Mouse (Mus musculus): ENCODE results near the gene Fank1.

Gene Fank1

DNA sequence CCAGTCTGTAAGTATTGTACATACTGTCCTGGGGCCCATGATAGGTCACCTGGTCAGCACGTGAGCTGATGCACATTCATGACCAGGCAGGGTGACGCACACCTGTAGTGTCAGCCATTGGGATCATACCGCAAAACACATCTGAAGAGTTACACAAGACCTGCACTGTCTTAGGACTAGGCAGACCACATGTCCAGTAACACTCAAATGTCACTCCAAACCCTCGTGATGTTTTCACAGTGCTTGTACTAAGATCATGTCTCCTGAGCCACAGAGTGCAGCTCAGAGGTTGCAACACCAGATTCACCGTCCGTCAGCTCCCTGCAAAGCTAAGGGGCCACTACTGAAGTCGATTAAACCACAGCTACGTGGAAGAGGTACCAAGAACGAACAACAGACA lies 114.6 kb downstream of the Fank1 start:
- no peak for DNase-seq (ENCODE audit: low spot score)

DNA sequence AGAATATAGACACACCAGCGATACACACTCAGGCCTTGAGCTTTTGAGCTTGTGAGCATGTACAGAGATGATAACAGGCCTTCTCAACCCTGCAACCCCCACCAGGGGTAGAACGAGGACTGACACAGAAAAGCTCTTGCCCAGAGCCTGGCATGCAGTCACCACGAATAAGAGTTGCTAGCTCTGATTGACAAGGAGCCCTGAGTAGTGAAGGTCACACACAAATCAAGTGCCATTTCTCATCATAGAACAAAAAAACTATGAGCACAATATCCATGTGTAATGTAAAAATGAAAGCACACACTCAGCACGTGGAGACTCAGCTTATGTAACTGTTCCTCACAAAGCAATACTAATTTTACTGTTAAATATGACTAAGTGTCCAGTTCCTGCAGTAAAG lies 115.1 kb downstream of the Fank1 start:
- no peak for DNase-seq (ENCODE audit: low spot score)

DNA sequence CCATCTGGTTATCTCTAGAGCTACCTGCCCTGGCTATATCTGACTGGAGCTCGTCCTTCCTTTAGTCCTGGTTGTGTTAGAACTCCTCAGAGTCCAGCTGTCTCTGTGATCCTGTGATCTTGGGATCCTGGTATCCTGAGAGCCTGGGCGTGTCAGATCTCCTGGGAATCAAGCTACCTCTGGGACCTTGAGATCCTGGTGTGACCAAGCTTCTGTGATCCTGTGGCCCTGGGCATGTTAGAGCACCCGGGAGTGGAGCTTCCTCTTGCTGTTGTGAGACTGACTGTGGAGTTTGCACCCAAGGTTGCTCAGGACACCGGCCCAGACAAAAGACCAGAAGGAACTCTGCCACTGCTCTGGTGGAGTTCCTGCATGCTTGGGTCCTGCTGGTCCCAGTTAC lies 122.7 kb downstream of the Fank1 start:
- no peak for DNase-seq (ENCODE audit: low spot score)

DNA sequence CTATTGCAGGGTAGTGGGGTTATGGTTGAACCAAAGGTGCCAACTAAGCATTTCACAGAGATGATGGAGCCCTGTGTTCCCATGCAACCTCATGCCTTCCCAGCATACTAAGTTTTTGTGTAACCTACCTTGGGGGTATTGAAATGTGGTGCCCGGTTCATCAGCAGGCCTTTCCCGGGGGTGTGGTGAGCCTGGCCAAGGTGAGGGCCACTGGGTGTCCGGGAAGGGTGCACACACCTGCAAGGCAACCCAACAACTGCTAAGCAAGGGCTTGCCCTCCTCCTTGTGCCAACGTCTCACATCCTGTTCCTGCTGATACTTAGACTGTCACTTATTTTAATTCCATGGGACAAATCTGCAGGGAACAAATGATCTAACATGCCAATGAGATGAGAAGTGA lies 132.3 kb downstream of the Fank1 start:
- no peak for DNase-seq (ENCODE audit: low spot score)

DNA sequence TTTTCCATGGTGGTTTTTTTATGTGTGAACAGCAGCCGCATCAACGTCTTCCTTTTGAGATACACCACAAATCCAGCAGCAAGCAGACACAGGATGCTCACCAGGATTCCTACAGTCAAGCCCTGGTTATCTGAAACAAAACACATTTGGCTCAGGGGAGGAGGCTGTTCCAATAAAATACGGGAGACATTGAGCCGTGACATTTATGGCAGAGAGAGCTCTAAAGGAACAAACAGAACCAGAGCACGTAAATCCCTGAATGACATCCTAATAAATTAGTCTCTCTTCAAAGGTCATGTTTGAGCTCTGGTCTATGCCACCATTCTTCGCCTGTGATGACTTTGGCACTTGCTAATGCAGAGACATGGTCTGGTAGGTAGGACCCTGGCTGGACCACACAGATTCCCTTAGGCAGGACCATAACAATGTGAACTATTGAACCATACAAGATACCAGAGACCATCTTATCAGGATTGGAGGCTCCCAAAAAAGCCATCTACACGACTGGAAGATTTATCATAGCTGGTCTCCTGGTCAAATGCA lies 133.2 kb downstream of the Fank1 start:
- DNase-seq (ENCODE audit: low spot score) = peak; percentile 48

DNA sequence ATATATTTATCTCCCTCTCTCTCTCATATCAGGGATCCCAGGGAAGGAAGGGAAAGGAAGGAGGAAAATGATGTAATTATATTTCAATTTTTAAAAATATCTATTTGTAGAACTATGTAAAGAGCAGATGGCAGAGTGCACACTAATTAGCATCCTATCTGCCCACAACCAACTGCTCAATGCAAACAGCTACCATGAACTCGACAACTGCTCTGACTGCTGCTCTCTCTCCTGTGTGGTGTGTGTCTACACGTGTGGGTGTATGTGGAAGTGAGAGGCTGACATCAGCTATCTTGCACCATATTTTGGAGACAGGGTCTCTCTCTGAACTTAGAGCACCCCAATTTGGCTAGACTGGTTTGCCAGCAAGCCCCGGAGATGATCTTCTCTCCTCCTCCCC lies 135.2 kb downstream of the Fank1 start:
- DNase-seq (ENCODE audit: low spot score) = no peak

DNA sequence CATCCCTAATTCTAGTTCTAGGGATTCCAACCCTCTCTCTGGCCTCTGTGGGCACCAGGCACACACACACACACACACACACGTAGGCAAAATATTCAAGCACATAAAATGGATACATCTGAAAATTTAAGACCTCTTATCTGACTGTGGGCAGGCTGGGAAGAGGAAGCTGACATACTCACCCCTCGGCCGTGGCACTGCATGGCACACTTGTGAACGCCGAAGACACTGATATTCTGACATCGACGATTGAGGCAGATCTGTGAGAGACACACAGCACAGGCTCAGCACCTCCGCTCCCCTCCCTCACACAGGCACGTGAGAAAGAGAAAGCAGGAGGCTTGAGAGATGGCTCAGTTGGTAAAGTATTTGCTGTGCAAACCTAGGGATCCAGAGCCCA lies 139.6 kb downstream of the Fank1 start:
- no peak for DNase-seq (ENCODE audit: low spot score)

DNA sequence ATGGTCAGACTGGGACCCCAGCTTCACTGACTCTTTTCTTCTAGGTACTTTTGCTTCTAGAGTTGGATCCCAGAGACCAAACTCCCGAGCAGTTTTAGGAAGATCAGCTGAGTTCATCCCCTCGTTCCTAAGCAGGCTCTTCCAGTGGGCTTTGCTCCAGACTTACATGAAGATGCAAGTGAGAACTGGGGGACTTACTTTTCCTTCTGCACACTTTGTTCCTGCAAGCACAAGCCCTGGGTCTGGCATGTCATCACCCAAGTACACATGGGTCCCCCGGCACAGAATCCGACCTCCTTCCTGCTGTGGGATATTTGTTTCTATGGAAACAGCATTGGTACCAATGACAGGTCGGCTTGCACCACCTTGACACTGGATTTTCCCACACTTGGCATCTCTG lies 142.6 kb downstream of the Fank1 start:
- DNase-seq (ENCODE audit: low spot score) = no peak

DNA sequence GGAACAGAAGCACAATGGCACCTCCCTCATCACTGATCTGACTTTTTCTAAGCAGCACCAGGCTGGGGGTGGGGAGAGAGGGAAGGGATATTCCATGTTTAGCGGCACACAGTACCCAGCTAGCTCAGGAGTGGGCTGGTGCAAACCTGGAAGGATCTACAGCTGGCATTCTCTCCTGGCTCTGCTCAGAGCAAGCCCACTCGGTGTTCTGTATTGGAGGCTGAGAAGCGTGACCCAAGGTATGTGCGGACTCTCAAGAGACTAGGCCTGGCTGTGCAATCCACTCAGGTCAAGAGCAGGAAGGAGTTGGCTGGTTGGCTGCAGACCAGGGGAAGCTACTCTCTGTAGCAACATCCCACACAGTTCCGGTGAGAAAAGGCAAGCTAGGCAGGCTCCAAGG lies 143.3 kb downstream of the Fank1 start:
- no peak for DNase-seq (ENCODE audit: low spot score)

DNA sequence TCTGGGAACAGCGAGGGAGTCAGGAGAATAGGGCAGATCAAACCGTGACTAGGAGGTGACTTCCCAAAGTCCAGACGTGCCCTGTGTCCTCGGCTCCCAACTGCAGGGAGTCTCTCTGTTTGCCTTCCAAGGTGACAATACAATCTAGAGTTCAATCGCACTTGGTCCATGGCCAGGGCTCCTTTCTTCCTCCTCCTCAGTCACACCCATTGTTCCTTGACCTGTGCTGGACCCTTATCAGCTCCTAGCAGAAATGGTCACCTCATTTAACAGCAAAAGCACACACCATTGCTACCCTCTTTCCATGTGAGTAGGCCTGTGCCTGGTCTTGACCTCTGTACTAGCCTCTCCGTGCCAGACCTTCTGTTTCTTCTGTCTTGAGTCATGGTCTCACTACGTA lies 144.1 kb downstream of the Fank1 start:
- DNase-seq (ENCODE audit: low spot score) = no peak

DNA sequence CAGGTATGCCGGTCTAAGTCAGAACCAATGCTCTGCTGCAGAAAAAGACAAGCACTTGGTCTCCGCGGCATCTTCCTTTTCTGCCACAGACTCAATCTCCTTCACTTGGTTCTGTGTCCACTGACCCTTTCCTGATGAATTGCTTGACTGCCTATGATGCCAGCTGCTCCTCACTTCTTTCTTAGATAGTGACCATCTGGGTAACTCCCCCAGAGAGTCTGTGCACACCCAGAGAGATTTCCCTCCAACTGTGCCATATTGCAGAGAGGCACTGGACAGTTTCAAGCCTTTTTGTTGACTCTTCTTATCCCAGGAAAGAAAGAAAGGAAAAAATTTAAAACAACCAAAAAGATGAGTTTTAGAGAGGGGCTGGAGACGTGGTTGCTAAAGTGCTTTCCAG lies 144.6 kb downstream of the Fank1 start:
- no peak for DNase-seq (ENCODE audit: low spot score)

DNA sequence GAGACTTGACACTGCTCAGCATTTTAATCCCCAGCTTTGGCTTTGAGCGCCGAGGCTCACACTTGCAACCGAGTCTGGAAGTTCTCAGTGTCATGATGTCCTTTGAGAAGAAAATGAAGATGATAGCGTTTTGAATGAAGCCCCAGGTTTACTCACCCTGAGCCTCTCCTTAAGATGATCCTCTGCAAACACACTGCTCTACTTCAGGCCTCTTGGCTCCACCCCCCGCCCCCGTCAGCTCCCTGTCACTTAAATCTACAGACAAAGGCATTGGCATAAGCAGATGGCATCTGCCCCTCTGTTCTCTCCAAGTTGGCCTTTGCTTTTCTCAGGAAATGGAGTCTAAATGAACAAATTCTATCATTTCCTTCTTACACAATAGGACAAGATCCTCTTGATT lies 147.3 kb downstream of the Fank1 start:
- no peak for DNase-seq (ENCODE audit: low spot score)

DNA sequence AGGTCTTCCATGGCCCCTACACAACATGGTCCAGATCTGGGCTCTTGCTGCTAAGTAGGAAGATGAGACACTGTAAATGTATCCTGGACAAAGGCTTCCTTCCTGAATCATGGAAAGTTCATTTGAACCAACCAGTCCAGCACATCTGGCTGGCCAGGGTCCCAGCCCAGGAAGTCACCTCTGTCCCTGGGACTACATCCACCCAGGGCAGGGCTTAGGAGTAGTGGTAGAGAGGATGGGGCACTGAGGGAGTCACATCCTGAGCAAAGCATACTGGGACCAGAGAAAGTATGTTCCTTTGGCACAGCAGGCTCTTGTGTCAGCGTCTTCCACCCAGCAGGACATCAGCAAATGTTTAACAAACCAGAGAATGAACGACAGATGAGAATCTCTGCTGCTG lies 149.1 kb downstream of the Fank1 start:
- DNase-seq (ENCODE audit: low spot score) = no peak

DNA sequence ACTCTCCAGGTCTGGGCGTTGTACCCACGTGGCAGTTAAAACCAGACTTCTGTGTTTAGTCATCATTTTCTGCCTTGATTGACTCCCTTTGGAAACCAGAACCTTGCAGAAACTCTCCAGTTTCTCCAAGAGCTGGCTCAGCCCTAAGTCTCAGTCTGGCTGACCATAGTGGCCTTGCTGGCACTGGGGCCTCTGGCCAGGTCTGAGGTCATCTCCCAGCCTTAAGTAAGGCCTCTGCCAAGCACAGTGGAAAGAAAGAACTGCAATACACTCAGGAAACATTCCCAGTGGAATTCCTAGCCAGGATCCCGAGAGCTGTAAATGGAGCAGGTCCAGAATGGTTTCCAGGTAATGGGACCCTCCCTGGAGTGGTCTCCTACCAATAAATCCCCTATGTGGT lies 152.3 kb downstream of the Fank1 start:
- DNase-seq (ENCODE audit: low spot score) = no peak
